8 mouse cellular contexts compared by ENCODE assay signal in the genomic region with DNA sequence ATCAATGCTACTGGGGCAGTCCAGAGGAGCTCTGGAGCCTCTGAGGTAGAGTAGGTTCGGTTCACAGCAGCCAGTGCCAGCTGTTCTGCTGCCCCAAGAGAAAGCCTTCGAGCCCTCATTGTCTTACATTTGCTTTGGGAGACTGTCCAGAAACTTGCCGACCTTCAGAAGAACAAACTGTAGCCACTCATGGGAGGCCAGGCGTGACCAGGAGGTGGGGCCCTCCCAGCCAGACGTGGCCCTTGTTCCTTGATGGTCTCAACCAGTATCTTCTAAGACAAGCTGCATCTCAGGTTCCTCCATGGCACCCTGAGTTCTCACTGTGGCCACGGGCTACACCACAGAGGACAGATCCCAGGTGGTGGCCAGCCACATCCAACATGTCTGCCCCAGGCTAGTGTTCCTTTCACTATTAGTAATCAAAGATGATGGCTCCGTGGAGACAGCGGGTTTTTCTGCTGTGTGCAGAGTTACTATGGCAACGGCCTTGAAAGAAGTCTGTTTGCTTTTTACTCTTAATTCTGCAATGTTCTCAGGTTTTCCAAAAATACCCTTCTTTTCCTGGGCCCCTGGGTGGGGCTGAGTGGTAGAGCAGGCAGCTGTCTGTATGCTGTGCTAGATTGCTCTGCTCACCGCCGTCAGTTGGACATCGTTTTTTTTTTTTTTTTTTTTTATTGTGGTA. TPM values are rescaled to one million over a fixed set of nuclear protein-coding genes. Genes with fewer than 3 reads are reported as not detected.
DNase-seq lines count a peak whose midpoint lies in the region; ATAC-seq lines count a peak whose summit lies in the region.

No protein-coding gene starts in this region.

- peaks cover 12% of the 10 kb centered on the region for H3K4me1 ChIP-seq in forebrain, embryonic 15.5 days
- peaks cover 15% of the 10 kb centered on the region for H3K4me1 ChIP-seq in forebrain, embryonic 10.5 days
- H3K4me1 ChIP-seq in hindbrain, embryonic 11.5 days (replicated peaks; ENCODE audit: control insufficient read depth, insufficient read depth, low read length) = no peaks in the 10 kb centered on the region
- peaks cover 9% of the 10 kb centered on the region for H3K4me1 ChIP-seq in midbrain, embryonic 11.5 days (ENCODE audit: control insufficient read depth, insufficient read depth, low read length)

- H3K4me2 ChIP-seq in forebrain, embryonic 15.5 days (replicated peaks) = no peak overlapping the region
- no peak overlapping the region for H3K4me2 ChIP-seq in hindbrain, embryonic 11.5 days (replicated peaks; ENCODE audit: low read depth, low read length)
- H3K4me2 ChIP-seq in midbrain, embryonic 11.5 days = no peak overlapping the region

- no peaks in the 10 kb centered on the region for H3K27me3 ChIP-seq in forebrain, embryonic 15.5 days
- no peaks in the 10 kb centered on the region for H3K27me3 ChIP-seq in forebrain, embryonic 10.5 days (ENCODE audit: poor library complexity, severe bottlenecking)
- H3K27me3 ChIP-seq in hindbrain, embryonic 11.5 days (ENCODE audit: control insufficient read depth, insufficient read depth, low read length) = no peaks in the 10 kb centered on the region
- no peaks in the 10 kb centered on the region for H3K27me3 ChIP-seq in midbrain, embryonic 11.5 days (ENCODE audit: control insufficient read depth, insufficient read depth, low read length)

- no peak overlapping the region for H3K9ac ChIP-seq in forebrain, embryonic 15.5 days (replicated peaks)
- no peak overlapping the region for H3K9ac ChIP-seq in hindbrain, embryonic 11.5 days (ENCODE audit: low read depth, low read length)
- no peak overlapping the region for H3K9ac ChIP-seq in midbrain, embryonic 11.5 days (ENCODE audit: low read length)

- no peak overlapping the region for H3K4me3 ChIP-seq in forebrain, embryonic 15.5 days
- H3K4me3 ChIP-seq in forebrain, embryonic 10.5 days = no peak overlapping the region
- no peak overlapping the region for H3K4me3 ChIP-seq in hindbrain, embryonic 11.5 days (ENCODE audit: low read depth, low read length)
- H3K4me3 ChIP-seq in midbrain, embryonic 11.5 days (ENCODE audit: low read depth, low read length) = no peak overlapping the region

- no peaks in the 10 kb centered on the region for H3K9me3 ChIP-seq in forebrain, embryonic 15.5 days
- no peaks in the 10 kb centered on the region for H3K9me3 ChIP-seq in forebrain, embryonic 10.5 days
- no peaks in the 10 kb centered on the region for H3K9me3 ChIP-seq in hindbrain, embryonic 11.5 days (ENCODE audit: control insufficient read depth, low read length)
- H3K9me3 ChIP-seq in midbrain, embryonic 11.5 days (ENCODE audit: control insufficient read depth, low read length) = no peaks in the 10 kb centered on the region

- 66% methylated on average over 12 of the region's 12 CpGs for WGBS in forebrain, embryonic 15.5 days
- 81% methylated on average over 12 of the region's 12 CpGs for WGBS in forebrain, embryonic 10.5 days
- WGBS in hindbrain, embryonic 11.5 days = 72% methylated on average over 12 of the region's 12 CpGs
- 49% methylated on average over 12 of the region's 12 CpGs for WGBS in midbrain, embryonic 11.5 days

- DNase-seq in forebrain, embryonic 10.5 days (ENCODE audit: extremely low spot score, low spot score) = no peak
- DNase-seq in CD4-positive helper T cell, adult 2 months (ENCODE audit: low read depth, low spot score) = peak; percentile 46
- DNase-seq in hindbrain, embryonic 11.5 days (ENCODE audit: low spot score) = peak; percentile 33
- DNase-seq in midbrain, embryonic 11.5 days (ENCODE audit: low spot score, missing footprints) = no peak
- DNase-seq in spleen, postnatal 10 days (ENCODE audit: low spot score in 2 of 2) = no peak
- DNase-seq in liver = no peak
- no peak for DNase-seq in embryo, embryonic 10.5 days (ENCODE audit: low spot score)

- ATAC-seq in forebrain, embryonic 15.5 days (replicated peaks) = 0 out of 2 replicates have a peak, but pooled peaks have one; percentile 26
- 0 out of 2 replicates have a peak, but pooled peaks have one; percentile 43 for ATAC-seq in hindbrain, embryonic 11.5 days (ENCODE audit: low FRiP score)
- peak; percentile 67; the same call in 1 of the 2 replicates for ATAC-seq in midbrain, embryonic 11.5 days (ENCODE audit: low FRiP score)

- peak overlapping the region; percentile 56; the same call in 1 of the 2 replicates for H3K27ac ChIP-seq in forebrain, embryonic 15.5 days (replicated peaks)
- no peak overlapping the region for H3K27ac ChIP-seq in forebrain, embryonic 10.5 days
- no peak overlapping the region for H3K27ac ChIP-seq in hindbrain, embryonic 11.5 days (ENCODE audit: low read depth, low read length)
- H3K27ac ChIP-seq in midbrain, embryonic 11.5 days (ENCODE audit: low read depth, low read length) = 0 out of 2 replicates have a peak overlapping the region, but pooled peaks have one; percentile 20

- H3K36me3 ChIP-seq in forebrain, embryonic 15.5 days = peaks cover 6% of the 10 kb centered on the region; the same call in 1 of the 2 replicates
- H3K36me3 ChIP-seq in forebrain, embryonic 10.5 days (replicated peaks) = peaks cover 12% of the 10 kb centered on the region
- no peaks in the 10 kb centered on the region for H3K36me3 ChIP-seq in hindbrain, embryonic 11.5 days (ENCODE audit: control insufficient read depth, insufficient read depth, low read length)
- H3K36me3 ChIP-seq in midbrain, embryonic 11.5 days (ENCODE audit: control insufficient read depth, insufficient read depth, low read length) = no peaks in the 10 kb centered on the region

RNA-seq across cellular contexts. Expression of a gene that starts 21.7 kb away (rescaled TPM):
- 13.5 and 13.8 TPM in 2 replicates for polyA plus RNA-seq in forebrain, embryonic 15.5 days (2015; fragmentation: Nextera tagmentation; extraction: Ambion mirVana)
- polyA plus RNA-seq in forebrain, embryonic 10.5 days (2016; fragmentation: Nextera tagmentation; extraction: Ambion mirVana) = 1.9 and 2.2 TPM in 2 replicates
- polyA plus RNA-seq in hindbrain, embryonic 11.5 days (2014; fragmentation: Nextera tagmentation; extraction: Ambion mirVana) = 9.1 and 13.4 TPM in 2 replicates
- 6.4 and 8.1 TPM in 2 replicates for polyA plus RNA-seq in midbrain, embryonic 11.5 days (2014; fragmentation: Nextera tagmentation; extraction: Ambion mirVana)

Comparison
In these comparisons a context has a peak if more than half of its experiments do, and no peak if none do; other contexts are left out.
1. H3K27ac ChIP-seq: peak in forebrain, embryonic 15.5 days (single experiment) and midbrain, embryonic 11.5 days (single experiment); none in forebrain, embryonic 10.5 days (single experiment) and hindbrain, embryonic 11.5 days (single experiment).
2. DNase-seq: peak in CD4-positive helper T cell, adult 2 months (single experiment) and hindbrain, embryonic 11.5 days (single experiment); none in forebrain, embryonic 10.5 days (single experiment), midbrain, embryonic 11.5 days (single experiment), spleen, postnatal 10 days (0 of 2), liver (single experiment) and embryo, embryonic 10.5 days (single experiment).
3. Peak in every context shown above with its lines, with median percentiles within 50 percentile points of each other: ATAC-seq.